10 mouse cellular contexts compared by ENCODE assay signal in genomic region chr12:54197849-54198248, GRCm38 (mm10). TPM values are rescaled to one million over a fixed set of nuclear protein-coding genes. Genes with fewer than 3 reads are reported as not detected.
A peak's percentile ranks its signal among the peaks of the same experiment; 100 is the strongest.
DNase-seq lines count a peak whose midpoint lies in the region; ATAC-seq and TF ChIP-seq lines count a peak whose summit lies in the region.
"Had no signal": no experiment of that assay in that cellular context is flagged by ENCODE, and none has a peak within 500 bp of the region (broad histone marks: within the 10 kb centered on the region; RNA-seq: fewer than 3 reads in every experiment).

No protein-coding gene starts in this region.

- H3K4me1 ChIP-seq in heart, embryonic 14.5 days (ENCODE audit: control insufficient read depth in 2 of 2, insufficient read depth in 2 of 2, low read length in 2 of 2): peaks cover 15 to 43% of the 10 kb centered on the region in 2 experiments
- H3K4me1 ChIP-seq in lung, postnatal 0 days (ENCODE audit: insufficient read depth, low read depth, low read length): peaks cover 35% of the 10 kb centered on the region; the same call in 1 of the 2 replicates
- peaks cover 26% of the 10 kb centered on the region for H3K4me1 ChIP-seq in hindbrain, embryonic 14.5 days (replicated peaks; ENCODE audit: control insufficient read depth, insufficient read depth, low read length)
- H3K4me1 ChIP-seq in stomach, embryonic 14.5 days (ENCODE audit: control insufficient read depth, insufficient read depth, low read length): peaks cover 23% of the 10 kb centered on the region

- H3K4me2 ChIP-seq in heart, embryonic 14.5 days (ENCODE audit: low read length): peak overlapping the region; percentile 47
- peak overlapping the region; percentile 23; the same call in 1 of the 2 replicates for H3K4me2 ChIP-seq in lung, postnatal 0 days (replicated peaks; ENCODE audit: low read depth, low read length)
- H3K4me2 ChIP-seq in hindbrain, embryonic 14.5 days (replicated peaks): peak overlapping the region; percentile 33
- peak overlapping the region; percentile 25 for H3K4me2 ChIP-seq in stomach, embryonic 14.5 days (replicated peaks; ENCODE audit: low read depth, low read length)

- intact Hi-C loops in left cerebral cortex, postnatal 4 days (cut with DNase I): no loop called here

- ATAC-seq in heart, embryonic 14.5 days (ENCODE audit: insufficient number of reproducible peaks, insufficient read depth, low FRiP score, low read depth): no peak
- no peak for ATAC-seq in lung, postnatal 0 days
- no peak for ATAC-seq in hindbrain, embryonic 14.5 days (ENCODE audit: low FRiP score)
- ATAC-seq in stomach, embryonic 14.5 days (ENCODE audit: insufficient number of reproducible peaks, insufficient read depth, low FRiP score, low read depth): no peak

- H3K4me3 ChIP-seq in heart, embryonic 14.5 days (ENCODE audit: control insufficient read depth in 1 of 2, insufficient read depth in 1 of 2, low read depth in 1 of 2, low read length in 2 of 2): no peak overlapping the region; a peak in 1 of 4 replicates
- H3K4me3 ChIP-seq in lung, postnatal 0 days (ENCODE audit: low read depth, low read length): no peak overlapping the region
- no peak overlapping the region for H3K4me3 ChIP-seq in hindbrain, embryonic 14.5 days (replicated peaks; ENCODE audit: low read length)
- no peak overlapping the region for H3K4me3 ChIP-seq in stomach, embryonic 14.5 days (ENCODE audit: low read depth, low read length)

- 0 out of 2 replicates have a peak, but pooled peaks cover 4% of the 10 kb centered on the region for H3K27me3 ChIP-seq in heart, embryonic 14.5 days (ENCODE audit: control insufficient read depth, insufficient read depth, low read length)
- no peaks in the 10 kb centered on the region for H3K27me3 ChIP-seq in lung, postnatal 0 days (replicated peaks; ENCODE audit: insufficient read depth, low read length)
- peaks cover 8% of the 10 kb centered on the region; the same call in 1 of the 2 replicates for H3K27me3 ChIP-seq in hindbrain, embryonic 14.5 days (ENCODE audit: control insufficient read depth, insufficient read depth, low read length)
- H3K27me3 ChIP-seq in stomach, embryonic 14.5 days (ENCODE audit: control insufficient read depth, insufficient read depth, low read length): no peaks in the 10 kb centered on the region

- H3K9ac ChIP-seq in heart, embryonic 14.5 days (ENCODE audit: low read length): peak overlapping the region; percentile 41; the same call in 1 of the 2 replicates
- no peak overlapping the region for H3K9ac ChIP-seq in lung, postnatal 0 days (replicated peaks; ENCODE audit: low read depth)
- H3K9ac ChIP-seq in hindbrain, embryonic 14.5 days: no peak overlapping the region
- no peak overlapping the region for H3K9ac ChIP-seq in stomach, embryonic 14.5 days (replicated peaks; ENCODE audit: low read depth, low read length)

- WGBS in heart, embryonic 14.5 days: 61% methylated on average over 11 of the region's 11 CpGs
- WGBS in lung, postnatal 0 days: 35% methylated on average over 11 of the region's 11 CpGs
- WGBS in hindbrain, embryonic 14.5 days: 44% methylated on average over 11 of the region's 11 CpGs
- WGBS in stomach, embryonic 14.5 days: 57% methylated on average over 11 of the region's 11 CpGs

- peak overlapping the region in 1 of 2 experiments; percentile 24; a peak in 1 of 4 replicates for H3K27ac ChIP-seq in heart, embryonic 14.5 days (replicated peaks in 1 of 2; ENCODE audit: control insufficient read depth in 1 of 2, insufficient read depth in 1 of 2, low read depth in 2 of 2, low read length in 2 of 2)
- H3K27ac ChIP-seq in lung, postnatal 0 days (ENCODE audit: low read length): no peak overlapping the region
- H3K27ac ChIP-seq in hindbrain, embryonic 14.5 days: no peak overlapping the region; the same call in none of the 2 replicates
- no peak overlapping the region for H3K27ac ChIP-seq in stomach, embryonic 14.5 days (ENCODE audit: low read length)

- no peaks in the 10 kb centered on the region for H3K36me3 ChIP-seq in heart, embryonic 14.5 days (ENCODE audit: control insufficient read depth, insufficient read depth, low read length)
- H3K36me3 ChIP-seq in lung, postnatal 0 days (ENCODE audit: insufficient read depth, low read length): no peaks in the 10 kb centered on the region
- no peaks in the 10 kb centered on the region for H3K36me3 ChIP-seq in hindbrain, embryonic 14.5 days (replicated peaks; ENCODE audit: control insufficient read depth, insufficient read depth)
- H3K36me3 ChIP-seq in stomach, embryonic 14.5 days (ENCODE audit: control insufficient read depth, insufficient read depth, low read length): no peaks in the 10 kb centered on the region

- no peak for TF ChIP-seq EP300 in lung, postnatal 0 days (IDR thresholded peaks at IDR 0.05)

- DNase-seq in heart, postnatal 4 days: no peak
- DNase-seq in lung, postnatal 0 days (ENCODE audit: low spot score): no peak
- no peak for DNase-seq in lung, adult 18-20 months
- DNase-seq in hindbrain, embryonic 14.5 days (ENCODE audit: low spot score): no peak
- DNase-seq in left cerebral cortex, postnatal 4 days: no peak
- DNase-seq in cerebellum, postnatal 4 days (ENCODE audit: low spot score in 2 of 2): no peak
- DNase-seq: cerebellum, postnatal 36 days; heart, postnatal 36 days had no signal

- TF ChIP-seq CTCF in lung, postnatal 0 days (IDR thresholded peaks at IDR 0.05): no peak

- H3K9me3 ChIP-seq in heart, embryonic 14.5 days (ENCODE audit: control insufficient read depth, low read length): no peaks in the 10 kb centered on the region
- H3K9me3 ChIP-seq in lung, postnatal 0 days (ENCODE audit: low read length): no peaks in the 10 kb centered on the region
- H3K9me3 ChIP-seq in hindbrain, embryonic 14.5 days (ENCODE audit: control insufficient read depth, low read length): no peaks in the 10 kb centered on the region
- no peaks in the 10 kb centered on the region for H3K9me3 ChIP-seq in stomach, embryonic 14.5 days (ENCODE audit: control insufficient read depth, low read depth, low read length)

RNA-seq across cellular contexts. Expression of gene Egln3, which starts 5.8 kb away (rescaled TPM):
- polyA plus RNA-seq in heart, embryonic 14.5 days (2014; fragmentation: Nextera tagmentation; extraction: Ambion mirVana): 13.8 and 14.9 TPM in 2 replicates
- 10 to 100 TPM; 38.0 to 44.1 TPM for total RNA-seq in heart, postnatal 4 days (2021)
- 5.2 and 5.4 TPM in 2 replicates for polyA plus RNA-seq in lung, postnatal 0 days (2015; fragmentation: Nextera tagmentation; extraction: Ambion mirVana)
- 6.5 and 6.9 TPM in 2 replicates for polyA plus RNA-seq in hindbrain, embryonic 14.5 days (2014; fragmentation: Nextera tagmentation; extraction: Ambion mirVana)
- polyA plus RNA-seq in stomach, embryonic 14.5 days (2014; fragmentation: Nextera tagmentation; extraction: Ambion mirVana): 46.7 and 54.2 TPM in 2 replicates
- 10 to 100 TPM; 18.3 to 19.0 TPM for total RNA-seq in left cerebral cortex, postnatal 4 days (2021)
